Mouse (Mus musculus) neural tube, embryonic 13.5 days (tissue): Measurements from ENCODE around the gene Sult6b1. TPM values are rescaled to one million over a fixed set of nuclear protein-coding genes. Genes with fewer than 3 reads are reported as not detected.

Source experiments
- ATAC-seq: fragments of 200-750 bp; cut with Nextera tagmentation; 2 replicates; pipeline ENCODE4 v1.8.0; 2017; ENCODE audit warnings: low read depth, mild to moderate bottlenecking, moderate TSS enrichment, moderate library complexity
- H3K27ac ChIP-seq: fragments of 300-500 bp; sonication (generic); replicated peaks from 2 replicates; pipeline ENCODE4 v1.5.1; 2015; ENCODE audit warnings: moderate library complexity, mild to moderate bottlenecking, inconsistent platforms
- H3K27me3 ChIP-seq: fragments of 300-500 bp; sonication (generic); 2 replicates; pipeline ENCODE4 v1.6.1; 2015; ENCODE audit warnings: mild to moderate bottlenecking, inconsistent platforms
- H3K36me3 ChIP-seq: fragments of 300-500 bp; sonication (generic); 2 replicates; pipeline ENCODE4 v1.6.1; 2015; ENCODE audit warnings: mild to moderate bottlenecking, inconsistent platforms
- H3K4me1 ChIP-seq: fragments of 300-500 bp; sonication (generic); replicated peaks from 2 replicates; pipeline ENCODE4 v1.6.1; 2015; ENCODE audit warnings: inconsistent platforms
- H3K4me2 ChIP-seq: fragments of 300-500 bp; sonication (generic); 2 replicates; pipeline ENCODE4 v1.6.1; 2015; ENCODE audit warnings: inconsistent platforms, mild to moderate bottlenecking, moderate library complexity
- H3K4me3 ChIP-seq: fragments of 300-500 bp; sonication (generic); 2 replicates; pipeline ENCODE4 v1.5.1; 2015; ENCODE audit warnings: mild to moderate bottlenecking, inconsistent platforms
- H3K9ac ChIP-seq: fragments of 300-500 bp; sonication (generic); 2 replicates; pipeline ENCODE4 v1.6.1; 2015; ENCODE audit warnings: moderate library complexity, mild to moderate bottlenecking, inconsistent platforms
- H3K9me3 ChIP-seq: fragments of 300-500 bp; sonication (generic); 2 replicates; pipeline ENCODE4 v1.6.1; 2016; ENCODE audit warnings: inconsistent platforms
- WGBS: fragments of 180-500 bp; shearing (Covaris S2); methylation state at CpG from one replicate; pipeline ENCODE4 v1.1.7; 2015; 5-methylcytosine and 5-hydroxymethylcytosine counted together
- polyA plus RNA-seq: library from polyadenylated mRNA; unstranded; fragments of >200 nt; fragmentation: Nextera tagmentation; extraction: Ambion mirVana; gene quantifications from 2 replicates; pipeline ENCODE4 v1.2.1, GENCODE M21; 2015

The Sult6b1 gene
- polyA plus RNA-seq, 1 experiment from 2014 or later: not detected

GRCm38 (mm10) chr17:78915772-78916171 lies 9.0 kb upstream of the Sult6b1 start:
- Histone ChIP-seq H3K27me3 (no peaks in the 10 kb centered on the region), H3K4me3 (peak overlapping the region; percentile 70), H3K4me1 (peaks cover 28% of the 10 kb centered on the region), H3K9ac (peak overlapping the region; percentile 82), H3K9me3 (no peaks in the 10 kb centered on the region), H3K4me2 (peak overlapping the region; percentile 74), H3K36me3 (peaks cover 23% of the 10 kb centered on the region), H3K27ac (peak overlapping the region; percentile 87)
- 56% methylated on average over 6 of the region's 6 CpGs for WGBS
- ATAC-seq: peak; percentile 37

- Histone ChIP-seq H3K36me3 (peaks cover 7% of the 10 kb centered on the region), H3K9me3 (no peaks in the 10 kb centered on the region), H3K4me3 (no peak overlapping the region), H3K4me2 (no peak overlapping the region), H3K27ac (no peak overlapping the region), H3K9ac (no peak overlapping the region), H3K27me3 (no peaks in the 10 kb centered on the region), H3K4me1 (peaks cover 28% of the 10 kb centered on the region)
- WGBS: 66% methylated on average over 3 of the region's 3 CpGs
- no peak for ATAC-seq
Measured at GRCm38 (mm10) chr17:78913921-78914320, 7.1 kb upstream of the Sult6b1 start.

GRCm38 (mm10) chr17:78912861-78913281 lies 6.1 kb upstream of the Sult6b1 start:
- Histone ChIP-seq H3K4me2 (peak overlapping the region; percentile 53), H3K4me1 (peaks cover 24% of the 10 kb centered on the region), H3K27me3 (no peaks in the 10 kb centered on the region), H3K27ac (no peak overlapping the region; the same call in 1 of the 2 replicates), H3K36me3 (no peaks in the 10 kb centered on the region), H3K9ac (peak overlapping the region; percentile 58), H3K4me3 (peak overlapping the region; percentile 39), H3K9me3 (no peaks in the 10 kb centered on the region)
- 30% methylated on average over 6 of the region's 6 CpGs for WGBS
- ATAC-seq: peak; percentile 54

GRCm38 (mm10) chr17:78909374-78909773 lies 2.6 kb upstream of the Sult6b1 start:
- ATAC-seq: no peak
- 73% methylated on average over 2 of the region's 2 CpGs for WGBS
- H3K9ac ChIP-seq: no peak overlapping the region

GRCm38 (mm10) chr17:78903158-78903557 lies 3.6 kb downstream of the Sult6b1 start:
- H3K9ac ChIP-seq: no peak overlapping the region
- H3K36me3 ChIP-seq: no peaks in the 10 kb centered on the region
- no peaks in the 10 kb centered on the region for H3K27me3 ChIP-seq
- no peaks in the 10 kb centered on the region for H3K9me3 ChIP-seq
- H3K4me3 ChIP-seq: no peak overlapping the region
- H3K27ac ChIP-seq: no peak overlapping the region
- WGBS: 90% methylated on average over 2 of the region's 2 CpGs
- no peak for ATAC-seq
- no peak overlapping the region for H3K4me2 ChIP-seq
- no peaks in the 10 kb centered on the region for H3K4me1 ChIP-seq

More at GRCm38 (mm10) chr17:78909374-78909773, 2.6 kb upstream of the Sult6b1 start:
- Histone ChIP-seq H3K27me3 (no peaks in the 10 kb centered on the region), H3K4me1 (peaks cover 7% of the 10 kb centered on the region; the same call in 1 of the 2 replicates), H3K36me3 (no peaks in the 10 kb centered on the region), H3K9me3 (no peaks in the 10 kb centered on the region), H3K27ac (no peak overlapping the region), H3K4me3 (no peak overlapping the region), H3K4me2 (no peak overlapping the region)

GRCm38 (mm10) chr17:78895394-78895793 lies 11.4 kb downstream of the Sult6b1 start:
- H3K9me3 ChIP-seq: no peaks in the 10 kb centered on the region
- no peak for ATAC-seq
- H3K4me3 ChIP-seq: no peak overlapping the region
- H3K9ac ChIP-seq: no peak overlapping the region
- peak overlapping the region; percentile 8; the same call in 1 of the 2 replicates for H3K4me2 ChIP-seq
- H3K27me3 ChIP-seq: no peaks in the 10 kb centered on the region
- no peaks in the 10 kb centered on the region for H3K36me3 ChIP-seq
- no peaks in the 10 kb centered on the region for H3K4me1 ChIP-seq
- H3K27ac ChIP-seq: no peak overlapping the region
- 49% methylated on average over 8 of the region's 8 CpGs for WGBS

- Histone ChIP-seq H3K4me1 (no peaks in the 10 kb centered on the region), H3K27ac (no peak overlapping the region), H3K4me2 (no peak overlapping the region), H3K9ac (no peak overlapping the region), H3K4me3 (no peak overlapping the region), H3K9me3 (no peaks in the 10 kb centered on the region), H3K27me3 (no peaks in the 10 kb centered on the region), H3K36me3 (no peaks in the 10 kb centered on the region)
- WGBS: 83% methylated on average over 7 of the region's 7 CpGs
- ATAC-seq: no peak
Measured at GRCm38 (mm10) chr17:78894991-78895390, 11.8 kb downstream of the Sult6b1 start.

- no peaks in the 10 kb centered on the region for H3K36me3 ChIP-seq
- H3K27ac ChIP-seq: no peak overlapping the region
- H3K9me3 ChIP-seq: no peaks in the 10 kb centered on the region
- ATAC-seq: no peak
- H3K4me2 ChIP-seq: no peak overlapping the region
- H3K27me3 ChIP-seq: no peaks in the 10 kb centered on the region
- H3K9ac ChIP-seq: no peak overlapping the region
- no peak overlapping the region for H3K4me3 ChIP-seq
- H3K4me1 ChIP-seq: no peaks in the 10 kb centered on the region
- 84% methylated on average over 9 of the region's 9 CpGs for WGBS
Measured at GRCm38 (mm10) chr17:78891020-78891419, 15.8 kb downstream of the Sult6b1 start.

DNA sequence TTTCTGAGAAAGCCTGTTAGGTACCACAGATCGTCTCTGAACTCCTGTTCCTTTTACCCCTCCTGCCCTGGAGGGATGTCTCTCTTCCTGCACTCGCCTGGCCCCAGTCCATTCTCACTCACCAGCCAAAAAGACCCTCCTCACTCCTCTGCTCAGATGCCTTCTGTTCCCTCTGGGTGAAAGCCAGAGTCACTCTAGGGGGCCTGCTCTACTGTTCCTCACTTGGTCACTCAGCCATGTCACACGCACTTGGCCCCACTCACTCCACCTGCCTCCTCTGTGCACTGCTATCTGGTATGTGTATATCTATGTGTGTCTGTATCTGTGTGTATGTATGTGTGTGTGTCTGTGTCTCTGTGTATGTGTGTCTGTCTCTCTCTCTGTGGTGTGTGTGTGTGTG lies 17.6 kb downstream of the Sult6b1 start:
- 43% methylated on average over 3 of the region's 3 CpGs for WGBS
- ATAC-seq: no peak
- H3K4me2 ChIP-seq: no peak overlapping the region

GRCm38 (mm10) chr17:78888554-78888953 lies 18.2 kb downstream of the Sult6b1 start:
- H3K4me3 ChIP-seq: no peak overlapping the region
- 88% methylated on average over 4 of the region's 4 CpGs for whole genome bisulfite sequencing

More for the DNA sequence above, 17.6 kb downstream of the Sult6b1 start:
- H3K4me3 ChIP-seq: no peak overlapping the region
- H3K27ac ChIP-seq: no peak overlapping the region
- no peaks in the 10 kb centered on the region for H3K9me3 ChIP-seq
- no peaks in the 10 kb centered on the region for H3K36me3 ChIP-seq
- no peaks in the 10 kb centered on the region for H3K4me1 ChIP-seq
- H3K27me3 ChIP-seq: no peaks in the 10 kb centered on the region
- no peak overlapping the region for H3K9ac ChIP-seq

GRCm38 (mm10) chr17:78885286-78886065 lies 21.3 kb downstream of the Sult6b1 start:
- H3K27me3 ChIP-seq: no peaks in the 10 kb centered on the region
- H3K9me3 ChIP-seq: no peaks in the 10 kb centered on the region
- H3K36me3 ChIP-seq: no peaks in the 10 kb centered on the region
- H3K4me3 ChIP-seq: no peak overlapping the region
- peaks cover 15% of the 10 kb centered on the region for H3K4me1 ChIP-seq
- H3K9ac ChIP-seq: no peak overlapping the region
- H3K27ac ChIP-seq: no peak overlapping the region
- ATAC-seq: no peak
- 84% methylated on average over 5 of the region's 5 CpGs for WGBS
- no peak overlapping the region for H3K4me2 ChIP-seq

More at GRCm38 (mm10) chr17:78888554-78888953, 18.2 kb downstream of the Sult6b1 start:
- Histone ChIP-seq H3K27ac (no peak overlapping the region), H3K9ac (no peak overlapping the region), H3K9me3 (no peaks in the 10 kb centered on the region), H3K4me1 (no peaks in the 10 kb centered on the region), H3K36me3 (no peaks in the 10 kb centered on the region), H3K27me3 (no peaks in the 10 kb centered on the region), H3K4me2 (no peak overlapping the region)
- no peak for ATAC-seq

DNA sequence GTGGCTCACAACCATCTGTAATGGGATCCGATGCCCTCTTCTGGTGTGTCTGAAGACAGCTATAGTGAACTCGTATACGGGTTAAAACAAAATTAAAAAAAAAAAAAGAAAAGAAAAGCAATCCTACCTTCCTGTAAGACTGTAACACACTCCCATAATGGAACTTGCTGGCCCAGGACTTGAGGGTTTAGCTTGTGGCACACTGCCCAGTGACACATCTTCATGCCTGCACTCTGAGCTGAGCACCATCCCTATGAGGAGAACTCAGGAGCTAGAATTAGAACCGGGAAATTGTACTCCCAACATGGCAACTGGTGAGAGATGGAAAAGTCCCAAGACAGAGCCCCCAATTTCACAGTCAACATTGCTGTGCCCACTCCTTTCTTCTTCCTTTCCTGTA lies 23.5 kb downstream of the Sult6b1 start:
- no peak overlapping the region for H3K9ac ChIP-seq
- peaks cover 15% of the 10 kb centered on the region for H3K4me1 ChIP-seq
- H3K36me3 ChIP-seq: no peaks in the 10 kb centered on the region
- ATAC-seq: no peak
- no peak overlapping the region for H3K27ac ChIP-seq
- H3K4me3 ChIP-seq: no peak overlapping the region
- no peaks in the 10 kb centered on the region for H3K27me3 ChIP-seq
- H3K9me3 ChIP-seq: no peaks in the 10 kb centered on the region
- H3K4me2 ChIP-seq: no peak overlapping the region
- WGBS: 88% methylated on average over 4 of the region's 4 CpGs
